Mouse (Mus musculus): Measurements from ENCODE around the gene Mrpl17.

DNA sequence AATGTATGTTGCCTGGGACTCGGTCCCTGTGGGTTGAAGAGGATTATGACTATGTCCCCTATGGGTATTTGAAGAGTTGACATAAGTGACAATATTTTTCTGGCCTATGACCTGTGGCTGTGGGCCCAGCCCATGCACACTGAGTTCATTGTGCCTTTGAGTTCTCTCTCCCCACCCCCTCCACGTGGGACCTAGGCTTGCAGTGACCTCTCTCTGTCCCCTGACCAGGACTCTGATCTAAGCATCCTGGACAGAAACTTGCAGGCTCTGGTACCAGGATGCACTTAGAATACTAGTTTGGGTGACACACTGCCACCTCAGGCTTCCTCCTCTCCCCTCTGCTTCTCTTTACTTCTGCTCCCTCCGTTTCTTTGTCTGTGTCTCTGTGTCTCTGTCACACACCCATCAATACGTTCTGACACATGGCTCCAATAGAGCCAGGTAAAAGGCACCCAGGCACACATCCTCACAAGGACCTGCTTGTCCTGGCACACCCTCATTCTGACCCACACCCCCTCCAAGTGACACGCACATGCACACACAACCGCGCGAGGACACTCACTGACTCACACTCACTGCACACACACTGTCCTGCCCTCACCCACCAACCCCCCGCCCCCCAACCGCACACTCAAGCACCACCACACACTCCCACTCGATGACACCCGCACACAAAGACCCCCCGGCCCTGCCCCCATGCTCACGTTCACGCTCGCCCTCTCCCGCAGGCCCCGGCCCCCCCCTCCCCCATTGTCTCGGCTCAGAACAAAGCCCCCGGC, 24.2 kb downstream of the Mrpl17 start:
- no peak for TF ChIP-seq CTCF (IDR thresholded peaks at IDR 0.05; ENCODE audit: extremely low read depth, insufficient read depth, low read length)
- TF ChIP-seq POLR2A (IDR thresholded peaks at IDR 0.05; ENCODE audit: extremely low read depth, insufficient read depth, low read length) = no peak

Data from cortical plate, adult 2 months (tissue).